Mouse (Mus musculus) forebrain, embryonic 10.5 days (tissue): ENCODE results near the gene Cntnap3. TPM values are rescaled to one million over a fixed set of nuclear protein-coding genes. Genes with fewer than 3 reads are reported as not detected.
"Not testable (repeated sequence)": the region's sequence is repeated elsewhere in the genome, so short reads cannot be mapped to it uniquely, and the experiment has no call there.

Experiments used
- DNase-seq: peaks from one replicate; pipeline ENCODE4 v3.0.0-alpha.2; 2017; ENCODE audit warnings: low spot score; ENCODE audit errors: extremely low spot score
- H3K27ac ChIP-seq: fragments of 300-500 bp; sonication (generic); 2 replicates; pipeline ENCODE4 v1.5.1; 2016; ENCODE audit warnings: mild to moderate bottlenecking
- H3K27me3 ChIP-seq: fragments of 300-500 bp; sonication (generic); 2 replicates; pipeline ENCODE4 v1.6.1; 2016; ENCODE audit warnings: mild to moderate bottlenecking; ENCODE audit not compliant: poor library complexity, severe bottlenecking
- H3K36me3 ChIP-seq: fragments of 300-500 bp; sonication (generic); replicated peaks from 2 replicates; pipeline ENCODE4 v1.6.1; 2016; ENCODE audit warnings: mild to moderate bottlenecking, moderate library complexity
- H3K4me1 ChIP-seq: fragments of 300-500 bp; sonication (generic); 2 replicates; pipeline ENCODE4 v1.6.1; 2016
- H3K4me3 ChIP-seq: fragments of 300-500 bp; sonication (generic); 2 replicates; pipeline ENCODE4 v1.5.1; 2016; ENCODE audit warnings: mild to moderate bottlenecking, moderate library complexity
- H3K9me3 ChIP-seq: fragments of 300-500 bp; sonication (generic); 2 replicates; pipeline ENCODE4 v1.6.1; 2016; ENCODE audit warnings: mild to moderate bottlenecking, moderate library complexity
- WGBS: fragments of 180-500 bp; shearing (Covaris S2); methylation state at CpG from one replicate; pipeline ENCODE4 v1.1.7; 2016; 5-methylcytosine and 5-hydroxymethylcytosine counted together
- polyA plus RNA-seq: library from polyadenylated mRNA; unstranded; fragments of >200 nt; fragmentation: Nextera tagmentation; extraction: Ambion mirVana; gene quantifications from 2 replicates; pipeline ENCODE4 v1.2.1, GENCODE M21; 2016

The Cntnap3 gene
- polyA plus RNA-seq = 0.14 TPM in 1 of 2 replicates, not detected in the other

- Histone ChIP-seq H3K4me3 (peak within 1 kb of the TSS; percentile 35), H3K27me3 (peaks cover 13% of the 10 kb centered on the region), H3K4me1 (peaks cover 11% of the 10 kb centered on the region), H3K9me3 (peaks cover 4% of the 10 kb centered on the region; the same call in 1 of the 2 replicates), H3K27ac (no peak within 1 kb of the TSS), H3K36me3 (no peaks in the 10 kb centered on the region)
- peak; percentile 42 for DNase-seq
- 6% methylated on average over 16 of the region's 16 CpGs for WGBS
Measured at GRCm38 (mm10) chr13:64903585-64904208, at the start of gene Cntnap3. Gene Cntnap3 (minus strand): TSS chr13:64903955.

GRCm38 (mm10) chr13:64917191-64917590 is 13.4 kb upstream of the Cntnap3 start, which contains the start of gene Spata31:
Gene Spata31 (plus strand): TSS chr13:64917406.
- 61% methylated on average over 1 of the region's 1 CpGs for WGBS
- Histone ChIP-seq H3K27me3 (no peaks in the 10 kb centered on the region), H3K27ac (no peak within 1 kb of the TSS)

DNA sequence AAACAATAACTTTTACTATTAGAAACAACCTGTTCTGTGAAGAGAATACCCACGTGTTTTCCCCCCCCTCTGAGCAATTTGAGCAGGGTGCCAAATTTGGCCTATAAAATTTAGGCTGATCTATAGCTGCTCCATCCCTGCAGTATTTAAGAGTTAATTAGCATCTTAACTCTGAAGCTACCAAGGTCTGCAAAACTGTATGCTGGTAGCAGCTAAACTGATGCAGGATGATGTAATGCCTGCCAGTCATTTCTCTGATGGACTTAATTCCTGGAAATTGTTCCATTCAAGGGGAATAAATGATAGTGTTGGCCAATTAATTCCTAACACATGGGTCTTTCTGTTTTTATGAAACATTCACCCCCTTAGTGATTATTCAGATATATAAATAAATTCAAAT is 623 bp downstream of the Cntnap3 start:
- H3K36me3 ChIP-seq = no peaks in the 10 kb centered on the region
- peaks cover 4% of the 10 kb centered on the region; the same call in 1 of the 2 replicates for H3K9me3 ChIP-seq
- H3K4me3 ChIP-seq = no peak overlapping the region
- peaks cover 11% of the 10 kb centered on the region for H3K4me1 ChIP-seq
- H3K27me3 ChIP-seq = peaks cover 7% of the 10 kb centered on the region
- 28% methylated on average over 1 of the region's 1 CpGs for WGBS
- no peak overlapping the region for H3K27ac ChIP-seq
- DNase-seq = no peak

More at GRCm38 (mm10) chr13:64917191-64917590, 13.4 kb upstream of the Cntnap3 start, which contains the start of gene Spata31:
- DNase-seq = no peak
- Histone ChIP-seq H3K4me1 (no peaks in the 10 kb centered on the region), H3K4me3 (no peak within 1 kb of the TSS), H3K36me3 (no peaks in the 10 kb centered on the region), H3K9me3 (no peaks in the 10 kb centered on the region)

GRCm38 (mm10) chr13:64865397-64865796 is 38.4 kb downstream of the Cntnap3 start:
- no peaks in the 10 kb centered on the region for H3K27me3 ChIP-seq
- H3K4me3 ChIP-seq = no peak overlapping the region
- 85% methylated on average over 3 of the region's 3 CpGs for WGBS
- DNase-seq = no peak
- no peaks in the 10 kb centered on the region for H3K36me3 ChIP-seq
- no peaks in the 10 kb centered on the region for H3K9me3 ChIP-seq
- H3K27ac ChIP-seq = no peak overlapping the region
- no peaks in the 10 kb centered on the region for H3K4me1 ChIP-seq

GRCm38 (mm10) chr13:64824856-64825255 is 78.9 kb downstream of the Cntnap3 start:
- H3K27ac ChIP-seq, H3K9me3 ChIP-seq, H3K4me3 ChIP-seq, H3K4me1 ChIP-seq, H3K36me3 ChIP-seq, DNase-seq, H3K27me3 ChIP-seq: not testable (repeated sequence)
- WGBS = 49% methylated on average over 5 of the region's 5 CpGs

DNA sequence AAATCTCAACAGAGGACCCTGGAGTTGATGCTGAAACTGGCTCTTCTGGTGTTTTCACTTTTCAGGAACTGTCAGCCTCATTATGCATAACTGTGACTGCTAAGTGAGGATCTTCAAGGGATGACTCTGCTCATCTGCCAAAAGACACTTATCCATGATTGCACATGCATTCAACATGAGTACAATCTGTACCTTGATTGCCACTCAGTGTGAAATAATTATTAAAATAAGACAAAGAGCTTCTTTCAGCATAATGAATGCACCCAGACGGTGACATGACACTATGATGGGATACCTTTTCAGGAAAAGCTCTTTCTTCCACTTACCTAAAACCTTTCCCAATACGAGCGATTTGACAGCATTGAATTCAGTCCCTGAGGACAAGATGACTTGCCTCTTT is 158.4 kb downstream of the Cntnap3 start:
- H3K27ac ChIP-seq = no peak overlapping the region
- H3K9me3 ChIP-seq = no peaks in the 10 kb centered on the region
- H3K36me3 ChIP-seq = no peaks in the 10 kb centered on the region
- H3K4me3 ChIP-seq = no peak overlapping the region
- DNase-seq = no peak
- no peaks in the 10 kb centered on the region for H3K4me1 ChIP-seq
- no peaks in the 10 kb centered on the region for H3K27me3 ChIP-seq
- 83% methylated on average over 3 of the region's 3 CpGs for WGBS

- 84% methylated on average over 3 of the region's 3 CpGs for WGBS
- Histone ChIP-seq H3K27ac (no peak overlapping the region), H3K4me3 (no peak overlapping the region), H3K4me1 (no peaks in the 10 kb centered on the region), H3K27me3 (no peaks in the 10 kb centered on the region), H3K36me3 (no peaks in the 10 kb centered on the region), H3K9me3 (no peaks in the 10 kb centered on the region)
- no peak for DNase-seq
Measured at GRCm38 (mm10) chr13:64732244-64732643, 171.5 kb downstream of the Cntnap3 start.

- H3K4me3 ChIP-seq = no peak overlapping the region
- no peaks in the 10 kb centered on the region for H3K4me1 ChIP-seq
- no peak overlapping the region for H3K27ac ChIP-seq
- no peak for DNase-seq
- no peaks in the 10 kb centered on the region for H3K36me3 ChIP-seq
- no peaks in the 10 kb centered on the region for H3K27me3 ChIP-seq
- WGBS = 83% methylated on average over 2 of the region's 2 CpGs
- H3K9me3 ChIP-seq = no peaks in the 10 kb centered on the region
Measured at GRCm38 (mm10) chr13:64716791-64717190, 187.0 kb downstream of the Cntnap3 start.

- H3K36me3 ChIP-seq = no peaks in the 10 kb centered on the region
- no peak for DNase-seq
- no peaks in the 10 kb centered on the region for H3K9me3 ChIP-seq
- no peak overlapping the region for H3K4me3 ChIP-seq
- H3K27ac ChIP-seq = no peak overlapping the region
- no peaks in the 10 kb centered on the region for H3K4me1 ChIP-seq
- H3K27me3 ChIP-seq = no peaks in the 10 kb centered on the region
- 76% methylated on average over 1 of the region's 1 CpGs for WGBS
Measured at GRCm38 (mm10) chr13:64692463-64692862, 211.3 kb downstream of the Cntnap3 start.

Other genes starting within 250 kb of the Cntnap3 start
- not detected in 2 replicates for gene Spata31, start 13.5 kb upstream of the Cntnap3 start, polyA plus RNA-seq
- not detected in 2 replicates for gene Spata31d1c, start 129.1 kb upstream of the Cntnap3 start, polyA plus RNA-seq
- gene Prss47, start 148.8 kb upstream of the Cntnap3 start, polyA plus RNA-seq = not detected in 2 replicates
- gene Mfsd14b, start 209.0 kb upstream of the Cntnap3 start, polyA plus RNA-seq = 37.7 and 43.5 TPM in 2 replicates
- not detected in 2 replicates for gene Olfr465-ps1, start 234.1 kb upstream of the Cntnap3 start, polyA plus RNA-seq
- gene Olfr466, start 246.3 kb upstream of the Cntnap3 start, polyA plus RNA-seq = not detected in 2 replicates